Mouse (Mus musculus) intestine, embryonic 14.5 days (tissue): Measurements from ENCODE around the gene Clec4f. TPM values are rescaled to one million over a fixed set of nuclear protein-coding genes. Genes with fewer than 3 reads are reported as not detected.

Source experiments
- ATAC-seq: fragments of 200-750 bp; cut with Nextera tagmentation; replicated peaks from 2 replicates; pipeline ENCODE4 v1.8.0; 2017; ENCODE audit warnings: low read depth, moderate number of reproducible peaks, moderate TSS enrichment, moderate library complexity; ENCODE audit not compliant: low FRiP score, low TSS enrichment
- DNase-seq: peaks from one replicate; pipeline ENCODE4 v3.0.0-alpha.2; 2018; ENCODE audit warnings: low spot score
- H3K27ac ChIP-seq: fragments of 300-500 bp; sonication (generic); 2 replicates; pipeline ENCODE4 v1.5.1; 2014; ENCODE audit warnings: low read depth, mild to moderate bottlenecking, control low read depth
- H3K27me3 ChIP-seq: fragments of 300-500 bp; sonication (generic); replicated peaks from 2 replicates; pipeline ENCODE4 v1.6.1; 2014; ENCODE audit warnings: low read length, control low read depth; ENCODE audit not compliant: control insufficient read depth, insufficient read depth
- H3K36me3 ChIP-seq: fragments of 300-500 bp; sonication (generic); 2 replicates; pipeline ENCODE4 v1.6.1; 2014; ENCODE audit warnings: low read length, control low read depth; ENCODE audit not compliant: control insufficient read depth, insufficient read depth
- H3K4me1 ChIP-seq: fragments of 300-500 bp; sonication (generic); replicated peaks from 2 replicates; pipeline ENCODE4 v1.6.1; 2014; ENCODE audit warnings: low read length, control low read depth, mixed read lengths; ENCODE audit not compliant: control insufficient read depth, insufficient read depth
- H3K4me2 ChIP-seq: fragments of 300-500 bp; sonication (generic); 2 replicates; pipeline ENCODE4 v1.6.1; 2014; ENCODE audit warnings: low read length
- H3K4me3 ChIP-seq: fragments of 300-500 bp; sonication (generic); 2 replicates; pipeline ENCODE4 v1.5.1; 2014; ENCODE audit warnings: low read depth, low read length, control low read depth, mixed read lengths
- H3K9ac ChIP-seq: fragments of 300-500 bp; sonication (generic); 2 replicates; pipeline ENCODE4 v1.6.1; 2014; ENCODE audit warnings: mild to moderate bottlenecking, low read length
- H3K9me3 ChIP-seq: fragments of 300-500 bp; sonication (generic); 2 replicates; pipeline ENCODE4 v1.6.1; 2016; ENCODE audit warnings: low read length, control low read depth; ENCODE audit not compliant: control insufficient read depth
- WGBS: fragments of 180-500 bp; shearing (Covaris S2); extraction: QIAGEN DNeasy Blood & Tissue Kit; methylation state at CpG from one replicate; pipeline ENCODE4 v1.1.7; 2014; 5-methylcytosine and 5-hydroxymethylcytosine counted together
- polyA plus RNA-seq: library from polyadenylated mRNA; unstranded; fragments of >200 nt; fragmentation: Nextera tagmentation; extraction: Ambion mirVana; gene quantifications from 2 replicates; pipeline ENCODE4 v1.2.1, GENCODE M21; 2014

Gene Clec4f
- polyA plus RNA-seq, 1 experiment from 2014 or later = not detected

GRCm38 (mm10) chr6:83697932-83698331 is 41.9 kb upstream of the Clec4f start:
- no peak overlapping the region for H3K27ac ChIP-seq
- no peak overlapping the region for H3K9ac ChIP-seq
- H3K4me2 ChIP-seq = no peak overlapping the region
- H3K27me3 ChIP-seq = peaks cover 95% of the 10 kb centered on the region
- DNase-seq (no peak), ATAC-seq (no peak)
- no peak overlapping the region for H3K4me3 ChIP-seq
- H3K36me3 ChIP-seq = no peaks in the 10 kb centered on the region
- WGBS = 4% methylated on average over 8 of the region's 8 CpGs
- H3K9me3 ChIP-seq = no peaks in the 10 kb centered on the region
- no peaks in the 10 kb centered on the region for H3K4me1 ChIP-seq

GRCm38 (mm10) chr6:83696684-83697083 is 40.7 kb upstream of the Clec4f start:
- Histone ChIP-seq H3K4me2 (no peak overlapping the region), H3K27ac (no peak overlapping the region), H3K36me3 (no peaks in the 10 kb centered on the region), H3K9me3 (no peaks in the 10 kb centered on the region), H3K27me3 (peaks cover 97% of the 10 kb centered on the region), H3K4me1 (no peaks in the 10 kb centered on the region), H3K9ac (no peak overlapping the region), H3K4me3 (no peak overlapping the region)
- DNase-seq (no peak), ATAC-seq (peak; percentile 40; the same call in 1 of the 2 replicates)
- WGBS = under 1% methylated on average over 7 of the region's 7 CpGs

DNA sequence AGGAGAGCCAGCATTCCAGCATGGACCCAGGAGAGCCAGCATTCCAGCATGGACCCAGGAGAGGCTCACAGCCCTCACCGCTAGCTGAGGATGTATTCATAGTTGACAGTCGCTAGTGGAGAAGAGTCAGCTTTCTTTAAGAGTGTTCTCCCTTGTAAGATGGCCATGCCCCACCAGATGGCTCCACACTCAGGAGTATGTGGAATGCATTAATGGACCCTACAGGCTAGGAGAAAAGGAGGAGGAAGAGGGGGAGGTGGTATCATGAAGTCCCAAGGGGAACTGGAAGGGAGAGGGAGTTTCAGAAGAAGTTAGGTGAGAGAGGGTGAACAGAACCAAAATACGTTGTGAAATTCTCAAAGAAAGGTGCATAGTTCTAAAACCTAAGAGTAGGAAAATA is 39.7 kb upstream of the Clec4f start:
- Histone ChIP-seq H3K4me3 (no peak overlapping the region), H3K9me3 (no peaks in the 10 kb centered on the region), H3K4me2 (no peak overlapping the region), H3K36me3 (no peaks in the 10 kb centered on the region), H3K27ac (no peak overlapping the region), H3K9ac (no peak overlapping the region), H3K27me3 (peaks cover 96% of the 10 kb centered on the region), H3K4me1 (no peaks in the 10 kb centered on the region)
- DNase-seq (no peak), ATAC-seq (no peak)
- under 1% methylated on average over 3 of the region's 3 CpGs for WGBS

DNA sequence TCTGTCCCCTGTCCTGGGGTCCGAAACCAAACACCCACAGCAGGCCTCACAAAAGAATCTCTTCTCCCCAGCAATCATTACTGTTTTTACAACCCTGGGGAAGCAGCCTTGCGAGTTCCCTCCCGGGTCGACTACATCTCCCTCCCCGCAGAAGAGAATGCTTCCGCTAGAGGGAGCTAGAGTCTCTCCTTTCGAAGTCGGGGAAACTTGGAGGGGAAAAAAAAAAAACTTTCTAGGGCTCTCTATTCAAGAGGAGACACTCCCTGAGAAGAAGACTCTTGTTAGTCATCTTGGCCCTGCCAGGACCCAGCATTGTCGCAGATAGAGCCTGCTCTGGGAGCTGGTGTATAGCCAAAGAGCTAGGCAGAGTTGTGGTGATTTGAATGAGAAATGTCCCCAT is 37.8 kb upstream of the Clec4f start:
- no peak overlapping the region for H3K9ac ChIP-seq
- H3K27ac ChIP-seq = no peak overlapping the region
- H3K4me1 ChIP-seq = no peaks in the 10 kb centered on the region
- peaks cover 77% of the 10 kb centered on the region for H3K27me3 ChIP-seq
- WGBS = 1% methylated on average over 9 of the region's 9 CpGs
- no peaks in the 10 kb centered on the region for H3K36me3 ChIP-seq
- peak; percentile 81 for DNase-seq
- H3K4me2 ChIP-seq = no peak overlapping the region
- H3K9me3 ChIP-seq = no peaks in the 10 kb centered on the region
- no peak for ATAC-seq
- no peak overlapping the region for H3K4me3 ChIP-seq

DNA sequence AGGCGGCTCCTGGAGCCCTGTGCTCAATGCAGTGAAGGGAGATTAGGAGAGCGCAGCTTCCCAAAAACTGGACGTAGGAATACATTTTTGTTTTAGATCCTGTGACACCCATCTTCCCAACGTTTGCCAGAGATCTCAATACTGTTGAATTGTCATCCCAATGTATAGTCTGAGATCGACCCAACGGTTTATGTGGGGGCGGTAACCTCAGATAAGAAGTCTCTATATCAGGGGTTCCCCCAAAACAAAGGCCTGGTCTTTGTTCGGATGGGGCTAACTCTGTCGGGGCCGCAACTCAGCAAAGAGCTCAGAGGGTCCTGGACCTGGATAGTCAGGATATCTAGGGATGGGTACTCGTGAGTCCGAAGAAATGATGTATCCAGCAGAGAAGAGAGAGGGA is 37.0 kb upstream of the Clec4f start:
- Histone ChIP-seq H3K27me3 (peaks cover 68% of the 10 kb centered on the region), H3K9me3 (no peaks in the 10 kb centered on the region), H3K4me1 (no peaks in the 10 kb centered on the region), H3K27ac (no peak overlapping the region), H3K4me2 (no peak overlapping the region), H3K9ac (no peak overlapping the region), H3K36me3 (no peaks in the 10 kb centered on the region), H3K4me3 (no peak overlapping the region)
- ATAC-seq (no peak), DNase-seq (no peak)
- WGBS = 3% methylated on average over 12 of the region's 12 CpGs

GRCm38 (mm10) chr6:83690936-83691335 is 34.9 kb upstream of the Clec4f start:
- Histone ChIP-seq H3K9me3 (no peaks in the 10 kb centered on the region), H3K27me3 (peaks cover 48% of the 10 kb centered on the region), H3K4me1 (no peaks in the 10 kb centered on the region), H3K27ac (no peak overlapping the region), H3K4me3 (no peak overlapping the region), H3K4me2 (no peak overlapping the region), H3K36me3 (no peaks in the 10 kb centered on the region), H3K9ac (no peak overlapping the region)
- no peak for DNase-seq
- no peak for ATAC-seq
- 45% methylated on average over 2 of the region's 2 CpGs for WGBS

DNA sequence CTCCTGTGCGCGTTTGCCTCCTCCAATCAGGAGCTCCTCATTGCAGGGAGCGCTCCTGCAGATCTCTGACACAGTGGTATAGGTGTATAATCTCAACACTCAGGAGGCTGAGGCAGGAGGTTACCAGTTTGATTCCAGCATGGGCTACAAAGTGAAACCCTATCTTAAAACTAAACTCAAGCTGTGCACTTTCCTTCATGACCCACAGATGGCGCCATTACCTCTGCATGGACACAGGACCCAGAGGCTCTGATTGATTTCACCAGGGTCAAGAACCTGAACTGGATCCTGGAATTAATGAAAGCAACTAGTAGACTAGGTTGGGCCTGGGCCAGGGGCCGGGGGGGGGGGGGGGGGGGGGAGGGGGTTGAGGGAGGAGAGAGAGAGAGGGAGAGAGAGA is 34.3 kb upstream of the Clec4f start:
- no peak overlapping the region for H3K4me2 ChIP-seq
- H3K4me3 ChIP-seq = no peak overlapping the region
- ATAC-seq (no peak), DNase-seq (no peak)
- no peak overlapping the region for H3K9ac ChIP-seq
- H3K4me1 ChIP-seq = no peaks in the 10 kb centered on the region
- H3K9me3 ChIP-seq = no peaks in the 10 kb centered on the region
- no peak overlapping the region for H3K27ac ChIP-seq
- H3K27me3 ChIP-seq = peaks cover 42% of the 10 kb centered on the region
- WGBS = 30% methylated on average over 4 of the region's 5 CpGs
- H3K36me3 ChIP-seq = no peaks in the 10 kb centered on the region

- Histone ChIP-seq H3K4me3 (no peak overlapping the region), H3K4me1 (no peaks in the 10 kb centered on the region), H3K27me3 (peaks cover 33% of the 10 kb centered on the region), H3K36me3 (no peaks in the 10 kb centered on the region), H3K27ac (no peak overlapping the region), H3K4me2 (no peak overlapping the region), H3K9me3 (no peaks in the 10 kb centered on the region), H3K9ac (no peak overlapping the region)
- DNase-seq (no peak), ATAC-seq (no peak)
- 72% methylated on average over 4 of the region's 4 CpGs for WGBS
Observed at GRCm38 (mm10) chr6:83689374-83689773, 33.4 kb upstream of the Clec4f start.

GRCm38 (mm10) chr6:83677757-83678156 is 21.8 kb upstream of the Clec4f start, which contains the start of gene Cd207:
Gene Cd207, minus strand, starts transcription at chr6:83677857.
- Histone ChIP-seq H3K27me3 (no peaks in the 10 kb centered on the region), H3K4me1 (no peaks in the 10 kb centered on the region), H3K4me2 (no peak within 1 kb of the TSS), H3K9ac (no peak within 1 kb of the TSS), H3K36me3 (no peaks in the 10 kb centered on the region), H3K9me3 (no peaks in the 10 kb centered on the region), H3K4me3 (no peak within 1 kb of the TSS), H3K27ac (no peak within 1 kb of the TSS)
- no peak for ATAC-seq
- WGBS = 81% methylated on average over 4 of the region's 4 CpGs
- DNase-seq = no peak
